Mouse (Mus musculus) CH12.LX (cell line): ENCODE results near the gene Sfrp4. TPM values are rescaled to one million over a fixed set of nuclear protein-coding genes. Genes with fewer than 3 reads are reported as not detected.

ENCODE experiments used
- DNase-seq: peaks from one replicate; pipeline ENCODE4 v3.0.0-alpha.2; 2013; ENCODE audit errors: extremely low read depth
- H3K27ac ChIP-seq: 2 replicates; pipeline ENCODE4 v1.5.1; 2012; ENCODE audit warnings: low read depth, mild to moderate bottlenecking, control low read depth, moderate library complexity; ENCODE audit not compliant: insufficient read depth
- H3K27me3 ChIP-seq: replicated peaks from 2 replicates; pipeline ENCODE3; 2012; ENCODE audit warnings: inconsistent platforms
- H3K36me3 ChIP-seq, 2 experiments: replicated peaks in 1 of 2; 2 replicates each; pipeline versions ENCODE3 to v1.6.1; 2012; ENCODE audit warnings: inconsistent platforms in 1 of 2, low read length in 1 of 2, mild to moderate bottlenecking in 1 of 2, mixed read lengths in 1 of 2, moderate library complexity in 1 of 2; ENCODE audit not compliant: control insufficient read depth in 1 of 2, insufficient read depth in 1 of 2
- H3K4me1 ChIP-seq, 2 experiments: 2 replicates each; pipeline ENCODE4 v1.6.1; 2012; ENCODE audit warnings: inconsistent platforms in 1 of 2, moderate library complexity in 1 of 2; ENCODE audit not compliant: insufficient read depth in 2 of 2, control insufficient read depth in 1 of 2
- H3K4me2 ChIP-seq: 2 replicates; pipeline ENCODE4 v1.6.1; 2012; ENCODE audit warnings: low read depth, mild to moderate bottlenecking, control low read depth; ENCODE audit not compliant: poor library complexity, insufficient read depth, severe bottlenecking
- H3K4me3 ChIP-seq, 3 experiments: fragments of 150-350 bp in 1 of 3; sonication (generic) in 1 of 3; replicated peaks in 1 of 3; 2 replicates each; pipeline versions ENCODE3 to v1.5.1; 2011 to 2012; ENCODE audit warnings: low read depth in 2 of 3, low read length in 2 of 3, mild to moderate bottlenecking in 2 of 3, moderate library complexity in 2 of 3, control low read depth in 1 of 3, improper control_type of control experiment in 1 of 3, inconsistent platforms in 1 of 3, mixed read lengths in 1 of 3; ENCODE audit not compliant: poor library complexity in 1 of 3
- H3K79me2 ChIP-seq: replicated peaks from 2 replicates; pipeline ENCODE4 v1.6.1; 2012; ENCODE audit warnings: mild to moderate bottlenecking, moderate library complexity; ENCODE audit not compliant: control insufficient read depth, poor library complexity, insufficient read depth, severe bottlenecking; ENCODE audit errors: extremely low read depth
- H3K9ac ChIP-seq: 2 replicates; pipeline ENCODE4 v1.6.1; 2012; ENCODE audit warnings: low read depth, mild to moderate bottlenecking, control low read depth, moderate library complexity; ENCODE audit not compliant: insufficient read depth
- H3K9me3 ChIP-seq: replicated peaks from 2 replicates; pipeline ENCODE3; 2012; ENCODE audit warnings: low read length, inconsistent platforms, mixed read lengths
- BHLHE40 ChIP-seq: IDR thresholded peaks from 2 replicates; pipeline ENCODE4 v1.6.1; 2011; ENCODE audit warnings: mild to moderate bottlenecking, low read depth, low read length, improper control_type of control experiment
- CTCF ChIP-seq, 2 experiments: IDR thresholded peaks in 1 of 2; conservative IDR thresholded peaks in 1 of 2; 2 replicates each; pipeline ENCODE4 v1.5.1; 2011 to 2012; ENCODE audit warnings: low read depth in 2 of 2, low read length in 2 of 2, improper control_type of control experiment in 1 of 2, inconsistent platforms in 1 of 2, mild to moderate bottlenecking in 1 of 2, moderate library complexity in 1 of 2
- E2F4 ChIP-seq: IDR thresholded peaks from 2 replicates; pipeline ENCODE4 v1.6.1; 2011; ENCODE audit warnings: low read depth, low read length, improper control_type of control experiment; ENCODE audit not compliant: insufficient replicate concordance
- ETS1 ChIP-seq: conservative IDR thresholded peaks from 2 replicates; pipeline ENCODE4 v1.6.1; 2012; ENCODE audit warnings: low read depth, mild to moderate bottlenecking, inconsistent platforms, low read length, improper control_type of control experiment, moderate library complexity
- GABPA ChIP-seq: IDR thresholded peaks from 2 replicates; pipeline ENCODE4 v1.6.1; 2012; ENCODE audit warnings: low read depth, low read length, improper control_type of control experiment, inconsistent platforms; ENCODE audit not compliant: insufficient replicate concordance
- IRF4 ChIP-seq: IDR thresholded peaks from 2 replicates; pipeline ENCODE4 v1.6.1; 2014; ENCODE audit warnings: low read depth, mild to moderate bottlenecking, inconsistent platforms, low read length, improper control_type of control experiment
- KAT2A ChIP-seq: IDR thresholded peaks from 2 replicates; pipeline ENCODE4 v1.6.1; 2012; ENCODE audit warnings: low read length, improper control_type of control experiment, inconsistent platforms; ENCODE audit not compliant: insufficient replicate concordance
- MAX ChIP-seq: IDR thresholded peaks from 2 replicates; pipeline ENCODE4 v1.6.1; 2011; ENCODE audit warnings: low read length, improper control_type of control experiment
- MYC ChIP-seq: IDR thresholded peaks from 2 replicates; pipeline ENCODE4 v1.6.1; 2011; ENCODE audit warnings: low read depth, mild to moderate bottlenecking, improper control_type of control experiment, low read length
- NELFE ChIP-seq: IDR thresholded peaks from 2 replicates; pipeline ENCODE4 v1.6.1; 2011; ENCODE audit warnings: low read depth, low read length, improper control_type of control experiment
- NRF1 ChIP-seq: IDR thresholded peaks from 2 replicates; pipeline ENCODE4 v1.6.1; 2014; ENCODE audit warnings: low read depth, mild to moderate bottlenecking, inconsistent platforms, low read length, improper control_type of control experiment, moderate library complexity
- POLR2A ChIP-seq: IDR thresholded peaks from 2 replicates; pipeline ENCODE4 v1.6.1; 2011; ENCODE audit warnings: low read depth, mild to moderate bottlenecking, improper control_type of control experiment, low read length
- POLR2AphosphoS2 ChIP-seq: IDR thresholded peaks from 2 replicates; pipeline ENCODE4 v1.6.1; 2011; ENCODE audit warnings: low read depth, low read length, improper control_type of control experiment
- RAD21 ChIP-seq: IDR thresholded peaks from 2 replicates; pipeline ENCODE4 v1.6.1; 2011; ENCODE audit warnings: low read depth, mild to moderate bottlenecking, low read length, improper control_type of control experiment, moderate library complexity
- SIN3A ChIP-seq: IDR thresholded peaks from 2 replicates; pipeline ENCODE4 v1.6.1; 2012; ENCODE audit warnings: low read length, improper control_type of control experiment, inconsistent platforms
- TBP ChIP-seq: conservative IDR thresholded peaks from 2 replicates; pipeline ENCODE4 v1.6.1; 2011; ENCODE audit warnings: low read depth, low read length, improper control_type of control experiment
- TCF12 ChIP-seq: IDR thresholded peaks from 2 replicates; pipeline ENCODE4 v1.6.1; 2014; ENCODE audit warnings: low read depth, mild to moderate bottlenecking, inconsistent platforms, low read length, improper control_type of control experiment
- UBTF ChIP-seq: IDR thresholded peaks from 2 replicates; pipeline ENCODE4 v1.6.1; 2012; ENCODE audit warnings: low read depth, mild to moderate bottlenecking, inconsistent platforms, low read length, improper control_type of control experiment, moderate library complexity
- USF2 ChIP-seq: conservative IDR thresholded peaks from 2 replicates; pipeline ENCODE4 v1.6.1; 2011; ENCODE audit warnings: low read depth, low read length, improper control_type of control experiment
- ZKSCAN1 ChIP-seq: IDR thresholded peaks from 2 replicates; pipeline ENCODE4 v1.6.1; 2012; ENCODE audit warnings: low read depth, inconsistent platforms, low read length, improper control_type of control experiment, borderline replicate concordance
- ZNF384 ChIP-seq: IDR thresholded peaks from 2 replicates; pipeline ENCODE4 v1.6.1; 2012; ENCODE audit warnings: low read depth, low read length, improper control_type of control experiment, inconsistent platforms
- dilution Hi-C: fragments of 300-500 bp; cut with MboI; formaldehyde crosslinking; loops from 2 replicates; pipeline ENCODE4 v1.14.3; 2020; ENCODE audit warnings: low sequenced_read_pairs; ENCODE audit not compliant: extremely low pct_unique_long_range_greater_than_20kb, extremely low pct_ligation_motif_present
- in situ Hi-C: fragments of 300-500 bp; cut with MboI; formaldehyde crosslinking; loops from 3 replicates; pipeline ENCODE4 v1.14.3; 2019; ENCODE audit warnings: low sequenced_read_pairs, low pct_ligation_motif_present, low pct_unique_long_range_greater_than_20kb, mixed read lengths
- polyA plus RNA-seq: library from polyadenylated mRNA; unstranded; fragments of >175 nt; gene quantifications from 2 replicates; pipeline ENCODE4 v1.2.1, GENCODE M21; 2012; ENCODE audit warnings: low read depth; ENCODE audit not compliant: insufficient read length
- total RNA-seq, 2 experiments: library from RNA; depleted of rRNA; stranded (reverse); fragments of 300-350 nt in 1 of 2; fragments of >200 nt in 1 of 2; gene quantifications; 2 replicates each; pipeline ENCODE4 v1.2.3; 2012 to 2014

Gene Sfrp4
- total and polyA plus RNA-seq, 3 experiments, result not detected

- Histone ChIP-seq H3K9me3 (no peaks in the 10 kb centered on the region), H3K27ac (no peak overlapping the region), H3K4me1 (no peaks in the 10 kb centered on the region), H3K4me2 (no peak overlapping the region), H3K27me3 (no peaks in the 10 kb centered on the region), H3K36me3 (no peaks in the 10 kb centered on the region), H3K9ac (no peak overlapping the region), H3K4me3 (no peak overlapping the region), H3K79me2 (no peaks in the 10 kb centered on the region)
- dilution Hi-C loops (no loop called here), in situ Hi-C loops (no loop called here)
- no peak for DNase-seq
- TF ChIP-seq SIN3A (no peak), IRF4 (no peak), NRF1 (no peak), ZKSCAN1 (no peak), ZNF384 (no peak), RAD21 (no peak), MAX (no peak), POLR2A (no peak), ETS1 (no peak), GABPA (no peak), CTCF (conservative IDR thresholded peaks at IDR 0.05 in 1 of 2, IDR thresholded peaks at IDR 0.05 in 1 of 2; ENCODE audit: low read depth in 2 of 2, low read length in 2 of 2) (no peak), NELFE (no peak), MYC (no peak)
Measured at GRCm38 (mm10) chr13:19612963-19613362, 9.9 kb upstream of the Sfrp4 start.

- Histone ChIP-seq H3K27ac (no peak overlapping the region), H3K9me3 (no peaks in the 10 kb centered on the region), H3K4me1 (no peaks in the 10 kb centered on the region), H3K27me3 (no peaks in the 10 kb centered on the region), H3K9ac (no peak overlapping the region), H3K4me3 (no peak overlapping the region), H3K4me2 (no peak overlapping the region), H3K36me3 (no peaks in the 10 kb centered on the region), H3K79me2 (no peaks in the 10 kb centered on the region)
- TF ChIP-seq IRF4, result no peak
- TF ChIP-seq TCF12, result no peak
- no peak for TF ChIP-seq TBP
- no peak for TF ChIP-seq KAT2A
- TF ChIP-seq E2F4, result no peak
- no peak for TF ChIP-seq UBTF
- no peak for TF ChIP-seq USF2
- no peak for TF ChIP-seq BHLHE40
- no peak for TF ChIP-seq POLR2AphosphoS2
- no peak for TF ChIP-seq MAX
- in situ Hi-C loops (no loop called here), dilution Hi-C loops (no loop called here)
- no peak for DNase-seq
Measured at GRCm38 (mm10) chr13:19613426-19613825, 9.5 kb upstream of the Sfrp4 start.
